Mouse (Mus musculus): ENCODE data around the gene Dnajc8. TPM values are rescaled to one million over a fixed set of nuclear protein-coding genes. Genes with fewer than 3 reads are reported as not detected.
A peak's percentile ranks its signal among the peaks of the same experiment; 100 is the strongest.

Dnajc8 gene
- polyA plus RNA-seq, 1 experiment from 2014 or later = 194 TPM

- Histone ChIP-seq H3K4me2 (replicated peaks; ENCODE audit: low read depth, low read length) (no peak overlapping the region), H3K4me3 (ENCODE audit: low read depth, low read length) (no peak overlapping the region), H3K4me1 (replicated peaks; ENCODE audit: control insufficient read depth, insufficient read depth, low read length) (peaks cover 5% of the 10 kb centered on the region; the same call in 1 of the 2 replicates), H3K9me3 (ENCODE audit: control insufficient read depth, low read length) (no peaks in the 10 kb centered on the region), H3K27me3 (ENCODE audit: control insufficient read depth, insufficient read depth, low read length) (no peaks in the 10 kb centered on the region), H3K36me3 (ENCODE audit: control insufficient read depth, insufficient read depth, low read length) (no peaks in the 10 kb centered on the region), H3K27ac (ENCODE audit: low read depth, low read length) (no peak overlapping the region), H3K9ac (ENCODE audit: low read depth, low read length) (no peak overlapping the region)
- no peak for DNase-seq (ENCODE audit: low spot score)
- no peak for ATAC-seq (ENCODE audit: low FRiP score)
- WGBS = 79% methylated on average over 3 of the region's 3 CpGs
These were observed 23.3 kb upstream of the Dnajc8 start for GRCm38 (mm10) chr4:132512080-132512479.

- DNase-seq (ENCODE audit: low spot score) (no peak), ATAC-seq (ENCODE audit: low FRiP score) (no peak)
- H3K9me3 ChIP-seq (ENCODE audit: control insufficient read depth, low read length) = no peaks in the 10 kb centered on the region
- H3K27me3 ChIP-seq (ENCODE audit: control insufficient read depth, insufficient read depth, low read length) = no peaks in the 10 kb centered on the region
- H3K4me3 ChIP-seq (ENCODE audit: low read depth, low read length) = no peak overlapping the region
- no peaks in the 10 kb centered on the region for H3K36me3 ChIP-seq (ENCODE audit: control insufficient read depth, insufficient read depth, low read length)
- H3K4me2 ChIP-seq (replicated peaks; ENCODE audit: low read depth, low read length) = no peak overlapping the region
- H3K4me1 ChIP-seq (replicated peaks; ENCODE audit: control insufficient read depth, insufficient read depth, low read length) = peaks cover 3% of the 10 kb centered on the region; the same call in 1 of the 2 replicates
- no peak overlapping the region for H3K27ac ChIP-seq (ENCODE audit: low read depth, low read length)
- WGBS = 33% methylated on average over 14 of the region's 14 CpGs
- no peak overlapping the region for H3K9ac ChIP-seq (ENCODE audit: low read depth, low read length)
These were observed 21.7 kb upstream of the Dnajc8 start for GRCm38 (mm10) chr4:132513395-132514273.

GRCm38 (mm10) chr4:132514555-132515135 lies 20.7 kb upstream of the Dnajc8 start:
- ATAC-seq (ENCODE audit: low FRiP score) (no peak), DNase-seq (ENCODE audit: low spot score) (peak; percentile 93)
- Histone ChIP-seq H3K4me3 (ENCODE audit: low read depth, low read length) (peak overlapping the region; percentile 36), H3K9me3 (ENCODE audit: control insufficient read depth, low read length) (no peaks in the 10 kb centered on the region), H3K4me2 (replicated peaks; ENCODE audit: low read depth, low read length) (peak overlapping the region; percentile 90), H3K36me3 (ENCODE audit: control insufficient read depth, insufficient read depth, low read length) (no peaks in the 10 kb centered on the region), H3K4me1 (replicated peaks; ENCODE audit: control insufficient read depth, insufficient read depth, low read length) (no peaks in the 10 kb centered on the region), H3K27ac (ENCODE audit: low read depth, low read length) (no peak overlapping the region), H3K9ac (ENCODE audit: low read depth, low read length) (peak overlapping the region; percentile 34), H3K27me3 (ENCODE audit: control insufficient read depth, insufficient read depth, low read length) (no peaks in the 10 kb centered on the region)
- WGBS = 2% methylated on average over 21 of the region's 21 CpGs

GRCm38 (mm10) chr4:132515369-132516155 lies 19.8 kb upstream of the Dnajc8 start:
- ATAC-seq (ENCODE audit: low FRiP score) (peak; percentile 90), DNase-seq (ENCODE audit: low spot score) (peak; percentile 91)
- H3K9ac ChIP-seq (ENCODE audit: low read depth, low read length) = peak overlapping the region; percentile 12; the same call in 1 of the 2 replicates
- no peaks in the 10 kb centered on the region for H3K36me3 ChIP-seq (ENCODE audit: control insufficient read depth, insufficient read depth, low read length)
- H3K4me2 ChIP-seq (replicated peaks; ENCODE audit: low read depth, low read length) = peak overlapping the region; percentile 90
- no peaks in the 10 kb centered on the region for H3K9me3 ChIP-seq (ENCODE audit: control insufficient read depth, low read length)
- no peaks in the 10 kb centered on the region for H3K4me1 ChIP-seq (replicated peaks; ENCODE audit: control insufficient read depth, insufficient read depth, low read length)
- H3K4me3 ChIP-seq (ENCODE audit: low read depth, low read length) = peak overlapping the region; percentile 36
- 0 out of 2 replicates have a peak overlapping the region, but pooled peaks have one; percentile 9 for H3K27ac ChIP-seq (ENCODE audit: low read depth, low read length)
- WGBS = 20% methylated on average over 22 of the region's 22 CpGs
- H3K27me3 ChIP-seq (ENCODE audit: control insufficient read depth, insufficient read depth, low read length) = no peaks in the 10 kb centered on the region

GRCm38 (mm10) chr4:132518066-132518465 lies 17.3 kb upstream of the Dnajc8 start:
- no peaks in the 10 kb centered on the region for H3K9me3 ChIP-seq (ENCODE audit: control insufficient read depth, low read length)
- no peaks in the 10 kb centered on the region for H3K36me3 ChIP-seq (ENCODE audit: control insufficient read depth, insufficient read depth, low read length)
- H3K27ac ChIP-seq (ENCODE audit: low read depth, low read length) = no peak overlapping the region
- no peak for ATAC-seq (ENCODE audit: low FRiP score)
- H3K4me1 ChIP-seq (replicated peaks; ENCODE audit: control insufficient read depth, insufficient read depth, low read length) = no peaks in the 10 kb centered on the region
- H3K4me2 ChIP-seq (replicated peaks; ENCODE audit: low read depth, low read length) = no peak overlapping the region
- no peak overlapping the region for H3K9ac ChIP-seq (ENCODE audit: low read depth, low read length)
- 63% methylated on average over 8 of the region's 8 CpGs for WGBS
- H3K4me3 ChIP-seq (ENCODE audit: low read depth, low read length) = no peak overlapping the region
- no peak for DNase-seq (ENCODE audit: low spot score)
- H3K27me3 ChIP-seq (ENCODE audit: control insufficient read depth, insufficient read depth, low read length) = no peaks in the 10 kb centered on the region

GRCm38 (mm10) chr4:132519188-132519587 lies 16.2 kb upstream of the Dnajc8 start:
- WGBS = 97% methylated on average over 3 of the region's 3 CpGs
- no peak overlapping the region for H3K4me2 ChIP-seq (replicated peaks; ENCODE audit: low read depth, low read length)
- no peak overlapping the region for H3K27ac ChIP-seq (ENCODE audit: low read depth, low read length)
- no peaks in the 10 kb centered on the region for H3K36me3 ChIP-seq (ENCODE audit: control insufficient read depth, insufficient read depth, low read length)
- no peaks in the 10 kb centered on the region for H3K4me1 ChIP-seq (replicated peaks; ENCODE audit: control insufficient read depth, insufficient read depth, low read length)
- no peak overlapping the region for H3K4me3 ChIP-seq (ENCODE audit: low read depth, low read length)
- no peaks in the 10 kb centered on the region for H3K27me3 ChIP-seq (ENCODE audit: control insufficient read depth, insufficient read depth, low read length)
- no peaks in the 10 kb centered on the region for H3K9me3 ChIP-seq (ENCODE audit: control insufficient read depth, low read length)
- H3K9ac ChIP-seq (ENCODE audit: low read depth, low read length) = no peak overlapping the region
- ATAC-seq (ENCODE audit: low FRiP score) (no peak), DNase-seq (ENCODE audit: low spot score) (no peak)

GRCm38 (mm10) chr4:132524321-132524741 lies 11.0 kb upstream of the Dnajc8 start:
- no peak for ATAC-seq (ENCODE audit: low FRiP score)
- no peak for DNase-seq (ENCODE audit: low spot score)
- H3K9me3 ChIP-seq (ENCODE audit: control insufficient read depth, low read length) = no peaks in the 10 kb centered on the region
- H3K27me3 ChIP-seq (ENCODE audit: control insufficient read depth, insufficient read depth, low read length) = no peaks in the 10 kb centered on the region
- H3K36me3 ChIP-seq (ENCODE audit: control insufficient read depth, insufficient read depth, low read length) = no peaks in the 10 kb centered on the region
- H3K4me2 ChIP-seq (replicated peaks; ENCODE audit: low read depth, low read length) = no peak overlapping the region
- 23% methylated on average over 11 of the region's 11 CpGs for WGBS
- H3K27ac ChIP-seq (ENCODE audit: low read depth, low read length) = no peak overlapping the region
- H3K4me3 ChIP-seq (ENCODE audit: low read depth, low read length) = no peak overlapping the region
- no peaks in the 10 kb centered on the region for H3K4me1 ChIP-seq (replicated peaks; ENCODE audit: control insufficient read depth, insufficient read depth, low read length)
- no peak overlapping the region for H3K9ac ChIP-seq (ENCODE audit: low read depth, low read length)

GRCm38 (mm10) chr4:132524808-132525207 lies 10.5 kb upstream of the Dnajc8 start:
- no peak overlapping the region for H3K9ac ChIP-seq (ENCODE audit: low read depth, low read length)
- DNase-seq (ENCODE audit: low spot score) (no peak), ATAC-seq (ENCODE audit: low FRiP score) (no peak)
- no peak overlapping the region for H3K4me2 ChIP-seq (replicated peaks; ENCODE audit: low read depth, low read length)
- H3K4me1 ChIP-seq (replicated peaks; ENCODE audit: control insufficient read depth, insufficient read depth, low read length) = no peaks in the 10 kb centered on the region
- no peak overlapping the region for H3K4me3 ChIP-seq (ENCODE audit: low read depth, low read length)
- H3K27me3 ChIP-seq (ENCODE audit: control insufficient read depth, insufficient read depth, low read length) = no peaks in the 10 kb centered on the region
- no peaks in the 10 kb centered on the region for H3K36me3 ChIP-seq (ENCODE audit: control insufficient read depth, insufficient read depth, low read length)
- H3K9me3 ChIP-seq (ENCODE audit: control insufficient read depth, low read length) = no peaks in the 10 kb centered on the region
- WGBS = 52% methylated on average over 6 of the region's 6 CpGs
- no peak overlapping the region for H3K27ac ChIP-seq (ENCODE audit: low read depth, low read length)
